Mouse (Mus musculus): ENCODE data around the gene Yipf2. TPM values are rescaled to one million over a fixed set of nuclear protein-coding genes. Genes with fewer than 3 reads are reported as not detected.
A peak's percentile ranks its signal among the peaks of the same experiment; 100 is the strongest.
"Not testable (repeated sequence)": the region's sequence is repeated elsewhere in the genome, so short reads cannot be mapped to it uniquely, and the experiment has no call there.

The Yipf2 gene
- polyA plus RNA-seq, 2 experiments, result 18.1 to 19.6 TPM

GRCm38 (mm10) chr9:21600186-21600585 is 7.6 kb upstream of the Yipf2 start:
- peaks cover 16% of the 10 kb centered on the region for H3K36me3 ChIP-seq (ENCODE audit: control insufficient read depth, insufficient read depth, low read length)
- no peak for ATAC-seq (ENCODE audit: low FRiP score, low read depth)

GRCm38 (mm10) chr9:21598198-21598597 is 5.6 kb upstream of the Yipf2 start:
- H3K9me3 ChIP-seq (ENCODE audit: control insufficient read depth, low read length), result no peaks in the 10 kb centered on the region
- H3K4me3 ChIP-seq (replicated peaks; ENCODE audit: low read length), result no peak overlapping the region
- DNase-seq (ENCODE audit: low spot score) (no peak), ATAC-seq (ENCODE audit: low FRiP score, low read depth) (no peak; the same call in 1 of the 2 replicates)
- H3K36me3 ChIP-seq (ENCODE audit: control insufficient read depth, insufficient read depth, low read length), result peaks cover 22% of the 10 kb centered on the region
- no peak overlapping the region for H3K27ac ChIP-seq (replicated peaks; ENCODE audit: low read depth, low read length)
- H3K27me3 ChIP-seq (ENCODE audit: control insufficient read depth, insufficient read depth, low read length), result no peaks in the 10 kb centered on the region
- WGBS, result 44% methylated on average over 2 of the region's 2 CpGs
- H3K4me1 ChIP-seq (ENCODE audit: control insufficient read depth, insufficient read depth, low read length), result peaks cover 9% of the 10 kb centered on the region; the same call in 1 of the 2 replicates
- H3K4me2 ChIP-seq (replicated peaks; ENCODE audit: low read depth, low read length, severe bottlenecking), result no peak overlapping the region
- TF ChIP-seq POLR2A (IDR thresholded peaks at IDR 0.05; ENCODE audit: borderline replicate concordance, extremely low read depth, insufficient read depth, insufficient read length), result no peak
- H3K9ac ChIP-seq (ENCODE audit: low read depth, low read length, severe bottlenecking), result no peak overlapping the region

More at GRCm38 (mm10) chr9:21600186-21600585, 7.6 kb upstream of the Yipf2 start:
- H3K27ac ChIP-seq (replicated peaks; ENCODE audit: low read depth, low read length), result no peak overlapping the region
- no peak overlapping the region for H3K4me2 ChIP-seq (replicated peaks; ENCODE audit: low read depth, low read length, severe bottlenecking)
- H3K9ac ChIP-seq (ENCODE audit: low read depth, low read length, severe bottlenecking), result no peak overlapping the region
- no peaks in the 10 kb centered on the region for H3K9me3 ChIP-seq (ENCODE audit: control insufficient read depth, low read length)
- WGBS, result 77% methylated on average over 3 of the region's 3 CpGs
- DNase-seq (ENCODE audit: low spot score), result no peak
- H3K27me3 ChIP-seq (ENCODE audit: control insufficient read depth, insufficient read depth, low read length), result no peaks in the 10 kb centered on the region
- no peak overlapping the region for H3K4me3 ChIP-seq (replicated peaks; ENCODE audit: low read length)
- TF ChIP-seq POLR2A (IDR thresholded peaks at IDR 0.05; ENCODE audit: borderline replicate concordance, extremely low read depth, insufficient read depth, insufficient read length), result no peak
- H3K4me1 ChIP-seq (ENCODE audit: control insufficient read depth, insufficient read depth, low read length), result no peaks in the 10 kb centered on the region

GRCm38 (mm10) chr9:21594838-21595237 is 2.2 kb upstream of the Yipf2 start:
- Histone ChIP-seq H3K27ac (replicated peaks; ENCODE audit: low read depth, low read length) (no peak overlapping the region), H3K4me3 (replicated peaks; ENCODE audit: low read length) (no peak overlapping the region), H3K27me3 (ENCODE audit: control insufficient read depth, insufficient read depth, low read length) (no peaks in the 10 kb centered on the region), H3K9ac (ENCODE audit: low read depth, low read length, severe bottlenecking) (no peak overlapping the region), H3K4me1 (ENCODE audit: control insufficient read depth, insufficient read depth, low read length) (peaks cover 15% of the 10 kb centered on the region; the same call in 1 of the 2 replicates), H3K4me2 (replicated peaks; ENCODE audit: low read depth, low read length, severe bottlenecking) (no peak overlapping the region), H3K36me3 (ENCODE audit: control insufficient read depth, insufficient read depth, low read length) (peaks cover 34% of the 10 kb centered on the region), H3K9me3 (ENCODE audit: control insufficient read depth, low read length) (no peaks in the 10 kb centered on the region)
- DNase-seq (ENCODE audit: low spot score) (no peak), ATAC-seq (ENCODE audit: low FRiP score, low read depth) (no peak)
- TF ChIP-seq POLR2A (IDR thresholded peaks at IDR 0.05; ENCODE audit: borderline replicate concordance, extremely low read depth, insufficient read depth, insufficient read length), result no peak
- WGBS, result 89% methylated on average over 2 of the region's 2 CpGs

- Histone ChIP-seq H3K4me3 (replicated peaks; ENCODE audit: low read length) (peak overlapping the region; percentile 90), H3K4me2 (replicated peaks; ENCODE audit: low read depth, low read length, severe bottlenecking) (0 out of 2 replicates have a peak overlapping the region, but pooled peaks have one; percentile 84), H3K36me3 (ENCODE audit: control insufficient read depth, insufficient read depth, low read length) (peaks cover 39% of the 10 kb centered on the region), H3K4me1 (ENCODE audit: control insufficient read depth, insufficient read depth, low read length) (peaks cover 15% of the 10 kb centered on the region; the same call in 1 of the 2 replicates), H3K9ac (ENCODE audit: low read depth, low read length, severe bottlenecking) (0 out of 2 replicates have a peak overlapping the region, but pooled peaks have one; percentile 88)
- 85% methylated on average over 8 of the region's 8 CpGs for WGBS
- not testable (repeated sequence) for H3K27me3 ChIP-seq (ENCODE audit: control insufficient read depth, insufficient read depth, low read length); DNase-seq (ENCODE audit: low spot score); H3K27ac ChIP-seq (replicated peaks; ENCODE audit: low read depth, low read length); H3K9me3 ChIP-seq (ENCODE audit: control insufficient read depth, low read length); ATAC-seq (ENCODE audit: low FRiP score, low read depth)
Observed at GRCm38 (mm10) chr9:21594350-21594749, 1.7 kb upstream of the Yipf2 start.

DNA sequence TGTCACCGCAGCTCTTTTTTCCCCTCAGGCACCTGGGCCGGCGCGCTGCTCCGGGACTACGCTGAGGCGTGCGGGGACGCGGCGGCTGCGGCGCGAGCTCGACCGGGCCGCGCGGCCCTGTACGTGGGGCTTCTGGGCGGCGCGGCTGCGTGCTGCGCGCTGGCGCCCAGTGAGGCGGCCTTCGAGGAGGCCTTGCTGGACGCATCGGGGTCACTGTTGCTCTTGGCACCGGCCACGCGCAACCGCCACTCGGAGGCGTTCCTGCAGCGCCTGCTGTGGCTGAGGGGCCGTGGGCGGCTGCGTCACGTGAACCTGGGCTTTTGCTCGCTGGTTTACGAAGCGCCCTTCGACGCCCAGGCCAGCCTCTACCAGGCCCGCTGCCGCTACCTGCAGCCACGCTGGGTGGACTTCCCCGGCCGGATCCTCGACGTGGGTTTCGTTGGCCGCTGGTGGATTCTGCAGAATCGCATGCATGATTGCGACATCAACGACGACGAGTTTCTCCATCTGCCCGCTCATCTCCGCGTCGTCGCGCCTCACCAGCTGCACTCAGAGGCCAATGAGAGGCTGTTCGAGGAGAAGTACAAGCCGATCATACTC is 594 bp upstream of the Yipf2 start:
- Histone ChIP-seq H3K36me3 (ENCODE audit: control insufficient read depth, insufficient read depth, low read length) (peaks cover 50% of the 10 kb centered on the region), H3K27me3 (ENCODE audit: control insufficient read depth, insufficient read depth, low read length) (no peaks in the 10 kb centered on the region), H3K4me3 (replicated peaks; ENCODE audit: low read length) (peak overlapping the region; percentile 90), H3K9ac (ENCODE audit: low read depth, low read length, severe bottlenecking) (peak overlapping the region; percentile 88), H3K4me1 (ENCODE audit: control insufficient read depth, insufficient read depth, low read length) (peaks cover 15% of the 10 kb centered on the region; the same call in 1 of the 2 replicates), H3K9me3 (ENCODE audit: control insufficient read depth, low read length) (no peaks in the 10 kb centered on the region), H3K27ac (replicated peaks; ENCODE audit: low read depth, low read length) (peak overlapping the region; percentile 71), H3K4me2 (replicated peaks; ENCODE audit: low read depth, low read length, severe bottlenecking) (peak overlapping the region; percentile 84)
- DNase-seq (ENCODE audit: low spot score) (no peak), ATAC-seq (ENCODE audit: low FRiP score, low read depth) (peak; percentile 25)
- no peak for TF ChIP-seq POLR2A (IDR thresholded peaks at IDR 0.05; ENCODE audit: borderline replicate concordance, extremely low read depth, insufficient read depth, insufficient read length)
- WGBS, result 4% methylated on average over 41 of the region's 69 CpGs

All from limb, embryonic 14.5 days (tissue).